Mouse (Mus musculus) forebrain, embryonic 11.5 days (tissue): ENCODE results near the gene Ppp2ca. TPM values are rescaled to one million over a fixed set of nuclear protein-coding genes. Genes with fewer than 3 reads are reported as not detected.

Source experiments
- ATAC-seq: fragments of 200-750 bp; cut with Nextera tagmentation; replicated peaks from 2 replicates; pipeline ENCODE4 v1.8.0; 2017; ENCODE audit warnings: moderate TSS enrichment; ENCODE audit not compliant: low FRiP score
- DNase-seq: peaks from one replicate; pipeline ENCODE4 v3.0.0-alpha.2; 2017; ENCODE audit warnings: low spot score
- H3K27ac ChIP-seq: fragments of 300-500 bp; sonication (generic); 2 replicates; pipeline ENCODE4 v1.5.1; 2014; ENCODE audit warnings: low read depth, low read length
- H3K27me3 ChIP-seq: fragments of 300-500 bp; sonication (generic); 2 replicates; pipeline ENCODE4 v1.6.1; 2014; ENCODE audit warnings: mild to moderate bottlenecking, low read length, mixed read lengths; ENCODE audit not compliant: control insufficient read depth, insufficient read depth
- H3K36me3 ChIP-seq: fragments of 300-500 bp; sonication (generic); 2 replicates; pipeline ENCODE4 v1.6.1; 2014; ENCODE audit warnings: mild to moderate bottlenecking, low read length, moderate library complexity, mixed read lengths; ENCODE audit not compliant: control insufficient read depth, insufficient read depth
- H3K4me1 ChIP-seq: fragments of 300-500 bp; sonication (generic); replicated peaks from 2 replicates; pipeline ENCODE4 v1.6.1; 2014; ENCODE audit warnings: low read length, mixed read lengths; ENCODE audit not compliant: control insufficient read depth, insufficient read depth
- H3K4me2 ChIP-seq: fragments of 300-500 bp; sonication (generic); 2 replicates; pipeline ENCODE4 v1.6.1; 2014; ENCODE audit warnings: low read depth, mild to moderate bottlenecking, low read length, moderate library complexity, mixed read lengths; ENCODE audit not compliant: severe bottlenecking
- H3K4me3 ChIP-seq: fragments of 300-500 bp; sonication (generic); 2 replicates; pipeline ENCODE4 v1.5.1; 2014; ENCODE audit warnings: low read depth, low read length
- H3K9ac ChIP-seq: fragments of 300-500 bp; sonication (generic); 2 replicates; pipeline ENCODE4 v1.6.1; 2014; ENCODE audit warnings: low read length
- H3K9me3 ChIP-seq: fragments of 300-500 bp; sonication (generic); 2 replicates; pipeline ENCODE4 v1.6.1; 2016; ENCODE audit warnings: low read length, mixed read lengths; ENCODE audit not compliant: control insufficient read depth
- WGBS: fragments of 180-500 bp; shearing (Covaris S2); extraction: QIAGEN DNeasy Blood & Tissue Kit; methylation state at CpG from one replicate; pipeline ENCODE4 v1.1.7; 2014; 5-methylcytosine and 5-hydroxymethylcytosine counted together
- polyA plus RNA-seq: library from polyadenylated mRNA; unstranded; fragments of >200 nt; fragmentation: Nextera tagmentation; extraction: Ambion mirVana; gene quantifications from 2 replicates; pipeline ENCODE4 v1.2.1, GENCODE M21; 2014

The Ppp2ca gene
- polyA plus RNA-seq, 1 experiment from 2014 or later = 122 TPM

DNA sequence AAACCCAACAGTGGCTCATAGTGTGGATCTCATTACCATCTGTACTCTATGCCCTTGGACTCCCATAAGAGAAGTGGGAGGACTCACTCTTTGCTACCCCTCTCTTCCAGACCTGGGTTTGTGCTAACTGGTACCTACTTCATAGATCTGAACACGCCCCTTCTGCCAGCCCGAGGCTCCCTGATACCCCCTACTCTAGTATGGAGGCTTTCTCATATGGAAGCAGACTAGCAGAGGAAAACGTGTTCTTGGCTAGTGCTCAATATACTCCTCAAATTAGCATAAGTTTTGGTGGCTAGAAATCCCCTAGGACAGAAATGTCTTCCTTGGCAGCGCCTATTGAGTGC is 12.7 kb upstream of the Ppp2ca start:
- DNase-seq (no peak), ATAC-seq (no peak)
- no peak overlapping the region for H3K27ac ChIP-seq
- no peaks in the 10 kb centered on the region for H3K36me3 ChIP-seq
- no peaks in the 10 kb centered on the region for H3K4me1 ChIP-seq
- 78% methylated on average over 4 of the region's 4 CpGs for WGBS
- no peaks in the 10 kb centered on the region for H3K27me3 ChIP-seq
- no peak overlapping the region for H3K4me2 ChIP-seq
- no peaks in the 10 kb centered on the region for H3K9me3 ChIP-seq
- no peak overlapping the region for H3K9ac ChIP-seq
- H3K4me3 ChIP-seq = no peak overlapping the region

GRCm38 (mm10) chr11:52086204-52086864 is 12.1 kb upstream of the Ppp2ca start:
- Histone ChIP-seq H3K4me3 (no peak overlapping the region), H3K27ac (no peak overlapping the region), H3K27me3 (no peaks in the 10 kb centered on the region), H3K36me3 (no peaks in the 10 kb centered on the region), H3K4me1 (no peaks in the 10 kb centered on the region), H3K9ac (no peak overlapping the region), H3K9me3 (no peaks in the 10 kb centered on the region), H3K4me2 (no peak overlapping the region)
- 58% methylated on average over 9 of the region's 9 CpGs for WGBS
- ATAC-seq (no peak), DNase-seq (no peak)

DNA sequence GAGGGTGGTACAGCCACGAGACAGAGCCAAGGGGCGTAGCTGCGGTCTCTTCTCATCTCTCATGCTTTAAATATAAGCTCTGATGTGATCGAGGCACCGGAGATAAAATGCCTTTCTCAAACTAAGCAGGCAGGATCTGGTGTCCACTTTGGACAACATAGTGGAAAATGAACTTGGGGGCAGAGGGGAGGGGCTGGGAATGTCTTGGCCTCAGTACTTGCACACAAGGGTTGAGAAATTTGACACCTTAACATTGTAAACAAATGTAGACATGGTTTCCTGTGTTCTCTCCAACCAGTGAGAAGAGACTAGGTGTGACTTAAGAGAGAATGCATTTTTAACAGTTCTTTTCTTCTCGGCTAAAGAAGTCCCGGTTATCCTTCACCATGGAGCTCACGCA is 9.2 kb upstream of the Ppp2ca start:
- Histone ChIP-seq H3K4me1 (no peaks in the 10 kb centered on the region), H3K9me3 (no peaks in the 10 kb centered on the region), H3K9ac (no peak overlapping the region), H3K36me3 (no peaks in the 10 kb centered on the region), H3K27me3 (no peaks in the 10 kb centered on the region), H3K4me2 (no peak overlapping the region), H3K27ac (no peak overlapping the region), H3K4me3 (no peak overlapping the region)
- ATAC-seq (no peak), DNase-seq (no peak)
- WGBS = 83% methylated on average over 8 of the region's 8 CpGs

DNA sequence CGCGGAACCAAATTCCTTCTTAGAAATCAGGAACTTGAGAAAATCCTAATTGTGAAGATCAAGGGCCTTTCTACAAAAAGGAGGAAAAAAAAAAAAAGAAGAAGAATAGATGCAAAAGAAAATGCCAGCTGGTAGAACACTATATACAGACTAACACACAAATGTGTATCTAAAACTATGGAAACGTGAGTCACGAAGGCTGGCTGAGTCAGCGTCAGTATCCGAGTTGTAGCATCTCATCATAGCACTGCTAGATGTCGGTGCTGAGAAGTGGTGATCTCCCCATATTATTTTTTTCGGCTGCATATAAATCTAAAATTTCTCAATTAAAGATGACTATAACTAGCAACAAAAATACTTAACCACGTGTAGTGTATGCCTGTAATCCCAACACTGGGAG is 7.2 kb upstream of the Ppp2ca start:
- H3K27ac ChIP-seq = no peak overlapping the region

DNA sequence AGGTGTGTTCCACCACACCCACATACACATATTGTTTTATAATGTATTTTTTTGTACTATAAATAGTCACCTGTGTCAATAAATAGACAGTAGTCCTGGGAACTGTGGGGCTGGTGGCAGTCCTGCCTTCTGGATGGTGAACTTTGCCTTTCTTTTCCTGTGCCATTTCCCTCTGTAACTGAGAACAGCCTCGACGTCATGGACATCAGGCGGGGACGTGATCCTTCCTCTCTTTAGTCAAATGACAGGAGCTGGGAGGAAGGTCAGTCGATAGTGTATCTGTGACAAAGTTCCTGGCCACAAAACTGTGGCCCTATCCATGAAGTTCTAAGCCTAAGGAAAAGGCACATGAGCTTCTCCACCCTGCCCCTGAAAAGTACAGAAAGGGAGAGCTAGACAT is 3.9 kb upstream of the Ppp2ca start:
- Histone ChIP-seq H3K9ac (no peak overlapping the region), H3K27me3 (no peaks in the 10 kb centered on the region)
- ATAC-seq = no peak

More for the DNA sequence above, 7.2 kb upstream of the Ppp2ca start:
- Histone ChIP-seq H3K9ac (no peak overlapping the region), H3K4me2 (no peak overlapping the region), H3K27me3 (no peaks in the 10 kb centered on the region), H3K9me3 (no peaks in the 10 kb centered on the region), H3K4me1 (no peaks in the 10 kb centered on the region), H3K36me3 (no peaks in the 10 kb centered on the region), H3K4me3 (no peak overlapping the region)
- DNase-seq (no peak), ATAC-seq (no peak)
- WGBS = 89% methylated on average over 9 of the region's 9 CpGs

DNA sequence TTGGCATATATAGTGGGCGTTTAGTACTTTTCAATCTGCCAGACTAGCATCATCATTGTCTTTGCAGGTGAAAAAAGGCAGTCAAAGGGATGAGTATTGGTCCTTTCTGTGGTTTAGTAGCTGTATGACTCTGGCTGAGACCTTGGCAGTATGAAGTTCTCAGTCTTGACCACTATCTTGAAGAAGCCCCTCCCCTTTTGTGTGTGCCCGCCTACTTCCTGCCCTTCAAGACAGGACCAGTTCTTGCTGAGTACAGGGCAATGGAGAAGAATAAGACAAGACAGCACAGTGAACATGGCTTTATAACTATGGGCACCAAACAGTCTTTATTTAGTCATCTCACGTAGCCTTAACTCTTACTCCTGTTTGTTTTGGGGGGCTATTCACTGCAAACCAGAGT is 1.5 kb upstream of the Ppp2ca start:
- H3K4me2 ChIP-seq = no peak overlapping the region
- no peak overlapping the region for H3K4me3 ChIP-seq
- no peaks in the 10 kb centered on the region for H3K27me3 ChIP-seq
- H3K9me3 ChIP-seq = no peaks in the 10 kb centered on the region
- no peak for ATAC-seq
- H3K36me3 ChIP-seq = no peaks in the 10 kb centered on the region
- 73% methylated on average over 3 of the region's 3 CpGs for WGBS
- no peak overlapping the region for H3K27ac ChIP-seq
- no peak overlapping the region for H3K9ac ChIP-seq
- H3K4me1 ChIP-seq = peaks cover 6% of the 10 kb centered on the region; the same call in 1 of the 2 replicates
- DNase-seq = no peak

More for the DNA sequence above, 3.9 kb upstream of the Ppp2ca start:
- 69% methylated on average over 5 of the region's 5 CpGs for WGBS
- no peak overlapping the region for H3K4me3 ChIP-seq
- no peaks in the 10 kb centered on the region for H3K36me3 ChIP-seq
- no peak overlapping the region for H3K4me2 ChIP-seq
- H3K4me1 ChIP-seq = peaks cover 4% of the 10 kb centered on the region; the same call in 1 of the 2 replicates
- no peak overlapping the region for H3K27ac ChIP-seq
- H3K9me3 ChIP-seq = no peaks in the 10 kb centered on the region
- no peak for DNase-seq

- WGBS = 72% methylated on average over 2 of the region's 2 CpGs
- no peak overlapping the region; the same call in 1 of the 2 replicates for H3K4me3 ChIP-seq
Observed at GRCm38 (mm10) chr11:52097596-52097995, 885 bp upstream of the Ppp2ca start.

DNA sequence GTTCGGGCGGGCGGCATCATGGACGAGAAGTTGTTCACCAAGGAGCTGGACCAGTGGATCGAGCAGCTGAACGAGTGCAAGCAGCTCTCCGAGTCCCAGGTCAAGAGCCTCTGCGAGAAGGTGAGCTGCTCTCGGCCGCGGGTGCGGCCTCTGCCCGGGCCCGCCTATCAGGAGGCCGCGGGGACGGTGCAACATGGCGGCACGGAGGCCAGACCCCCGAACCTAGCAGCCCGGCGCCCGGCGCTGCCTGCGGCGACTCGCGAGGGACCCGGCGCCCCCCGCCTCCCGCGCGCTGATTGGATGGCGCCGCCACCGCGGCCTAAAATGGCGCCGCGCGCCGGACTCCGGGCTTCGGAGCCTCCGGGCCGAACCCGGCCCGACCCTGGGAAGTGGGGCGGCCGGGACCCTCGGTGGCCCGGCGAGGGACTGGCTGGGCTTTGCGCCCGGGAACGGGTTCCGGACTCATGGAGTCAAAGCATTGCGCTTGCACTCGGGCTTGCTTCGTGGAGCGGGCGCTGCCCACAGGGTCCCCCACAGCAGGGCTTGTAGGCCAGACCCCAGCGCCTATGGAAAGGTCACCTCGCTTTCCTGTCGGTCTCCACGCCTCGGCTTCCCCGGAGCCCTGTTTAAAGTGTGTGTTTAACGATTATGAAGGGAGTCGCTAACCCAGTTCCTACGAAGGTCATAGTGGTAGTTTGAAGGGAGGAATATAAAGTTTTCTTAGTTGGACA is 715 bp downstream of the Ppp2ca start:
- H3K9me3 ChIP-seq = no peaks in the 10 kb centered on the region
- H3K4me1 ChIP-seq = peaks cover 6% of the 10 kb centered on the region; the same call in 1 of the 2 replicates
- DNase-seq (peak; percentile 93), ATAC-seq (peak; percentile 89)
- WGBS = under 1% methylated on average over 72 of the region's 72 CpGs
- H3K27ac ChIP-seq = peak overlapping the region; percentile 98
- peak overlapping the region; percentile 98 for H3K9ac ChIP-seq
- H3K4me2 ChIP-seq = peak overlapping the region; percentile 66
- H3K27me3 ChIP-seq = no peaks in the 10 kb centered on the region
- no peaks in the 10 kb centered on the region for H3K36me3 ChIP-seq
- peak overlapping the region; percentile 98 for H3K4me3 ChIP-seq

More at GRCm38 (mm10) chr11:52097596-52097995, 885 bp upstream of the Ppp2ca start:
- no peak for DNase-seq
- Histone ChIP-seq H3K4me2 (peak overlapping the region; percentile 66), H3K4me1 (peaks cover 6% of the 10 kb centered on the region; the same call in 1 of the 2 replicates), H3K27me3 (no peaks in the 10 kb centered on the region), H3K36me3 (no peaks in the 10 kb centered on the region), H3K27ac (no peak overlapping the region), H3K9ac (peak overlapping the region; percentile 60; the same call in 1 of the 2 replicates), H3K9me3 (no peaks in the 10 kb centered on the region)
- ATAC-seq = no peak
